Mouse (Mus musculus) midbrain, embryonic 15.5 days (tissue): ENCODE results near the gene Rnf13. TPM values are rescaled to one million over a fixed set of nuclear protein-coding genes. Genes with fewer than 3 reads are reported as not detected.

Experiments
- ATAC-seq: fragments of 200-750 bp; cut with Nextera tagmentation; replicated peaks from 2 replicates; pipeline ENCODE4 v1.8.0; 2017; ENCODE audit warnings: moderate TSS enrichment
- H3K27ac ChIP-seq: fragments of 300-500 bp; sonication (generic); 2 replicates; pipeline ENCODE4 v1.5.1; 2015; ENCODE audit warnings: mild to moderate bottlenecking, inconsistent platforms
- H3K27me3 ChIP-seq: fragments of 300-500 bp; sonication (generic); replicated peaks from 2 replicates; pipeline ENCODE4 v1.6.1; 2015; ENCODE audit warnings: inconsistent platforms
- H3K36me3 ChIP-seq: fragments of 300-500 bp; sonication (generic); replicated peaks from 2 replicates; pipeline ENCODE4 v1.6.1; 2015; ENCODE audit warnings: inconsistent platforms
- H3K4me1 ChIP-seq: fragments of 300-500 bp; sonication (generic); 2 replicates; pipeline ENCODE4 v1.6.1; 2015; ENCODE audit warnings: inconsistent platforms
- H3K4me2 ChIP-seq: fragments of 300-500 bp; sonication (generic); 2 replicates; pipeline ENCODE4 v1.6.1; 2015; ENCODE audit warnings: inconsistent platforms, mild to moderate bottlenecking, moderate library complexity
- H3K4me3 ChIP-seq: fragments of 300-500 bp; sonication (generic); 2 replicates; pipeline ENCODE4 v1.5.1; 2015; ENCODE audit warnings: mild to moderate bottlenecking, inconsistent platforms
- H3K9ac ChIP-seq: fragments of 300-500 bp; sonication (generic); 2 replicates; pipeline ENCODE4 v1.6.1; 2015; ENCODE audit warnings: mild to moderate bottlenecking, inconsistent platforms
- H3K9me3 ChIP-seq: fragments of 300-500 bp; sonication (generic); 2 replicates; pipeline ENCODE4 v1.6.1; 2016; ENCODE audit warnings: inconsistent platforms
- WGBS: fragments of 180-500 bp; shearing (Covaris S2); methylation state at CpG from one replicate; pipeline ENCODE4 v1.1.7; 2015; ENCODE audit warnings: mixed read lengths; 5-methylcytosine and 5-hydroxymethylcytosine counted together
- polyA plus RNA-seq: library from polyadenylated mRNA; unstranded; fragments of >200 nt; fragmentation: Nextera tagmentation; extraction: Ambion mirVana; gene quantifications from 2 replicates; pipeline ENCODE4 v1.2.1, GENCODE M21; 2015

Gene Rnf13
- polyA plus RNA-seq, 1 experiment from 2014 or later = 76.6 TPM

- Histone ChIP-seq H3K4me3 (peak within 1 kb of the TSS; percentile 99), H3K36me3 (peaks cover 10% of the 10 kb centered on the region), H3K4me2 (peak within 1 kb of the TSS; percentile 61), H3K9me3 (no peaks in the 10 kb centered on the region), H3K4me1 (peaks cover 26% of the 10 kb centered on the region), H3K9ac (peak within 1 kb of the TSS; percentile 99), H3K27me3 (no peaks in the 10 kb centered on the region), H3K27ac (peak within 1 kb of the TSS; percentile 100)
- peak; percentile 90 for ATAC-seq
- WGBS = under 1% methylated on average over 50 of the region's 52 CpGs
Measured at GRCm38 (mm10) chr3:57847760-57848185, 111.9 kb downstream of the Rnf13 start, which contains the start of gene Pfn2. Gene Pfn2 (minus strand): TSS chr3:57848079.

- no peak overlapping the region for H3K4me3 ChIP-seq
- ATAC-seq = no peak
- WGBS = 79% methylated on average over 3 of the region's 3 CpGs
- no peak overlapping the region for H3K27ac ChIP-seq
- no peaks in the 10 kb centered on the region for H3K36me3 ChIP-seq
- no peaks in the 10 kb centered on the region for H3K27me3 ChIP-seq
- no peak overlapping the region for H3K9ac ChIP-seq
- H3K4me1 ChIP-seq = no peaks in the 10 kb centered on the region
- H3K4me2 ChIP-seq = no peak overlapping the region
- no peaks in the 10 kb centered on the region for H3K9me3 ChIP-seq
Measured at GRCm38 (mm10) chr3:57882945-57883344, 147.1 kb downstream of the Rnf13 start.

Other genes with a start within 250 kb of the Rnf13 start
- gene Wwtr1, start 160.2 kb upstream of the Rnf13 start, polyA plus RNA-seq = 7.5 and 7.9 TPM in 2 replicates
- gene Commd2, start 84.3 kb upstream of the Rnf13 start, polyA plus RNA-seq = 56.1 and 59.2 TPM in 2 replicates
- gene Ankub1, start 43.3 kb upstream of the Rnf13 start, polyA plus RNA-seq = 0.26 and 0.38 TPM in 2 replicates
- gene Pfn2, start 112.0 kb downstream of the Rnf13 start, polyA plus RNA-seq = 652 and 653 TPM in 2 replicates